10 mouse cellular contexts compared by ENCODE assay signal in genomic region chr4:136631237-136631994, GRCm38 (mm10). TPM values are rescaled to one million over a fixed set of nuclear protein-coding genes. Genes with fewer than 3 reads are reported as not detected.
A peak's percentile ranks its signal among the peaks of the same experiment; 100 is the strongest.
DNase-seq lines count a peak whose midpoint lies in the region; ATAC-seq and TF ChIP-seq lines count a peak whose summit lies in the region.
"Had no signal": no experiment of that assay in that cellular context is flagged by ENCODE, and none has a peak within 500 bp of the region (broad histone marks: within the 10 kb centered on the region; RNA-seq: fewer than 3 reads in every experiment).

No protein-coding gene starts in this region.

- H3K9me3 ChIP-seq in intestine, embryonic 16.5 days (ENCODE audit: control insufficient read depth, low read length), result no peaks in the 10 kb centered on the region
- no peaks in the 10 kb centered on the region for H3K9me3 ChIP-seq in intestine, postnatal 0 days (ENCODE audit: control insufficient read depth)
- H3K9me3 ChIP-seq in midbrain, postnatal 0 days (ENCODE audit: low read length), result no peaks in the 10 kb centered on the region
- H3K9me3 ChIP-seq in midbrain, embryonic 16.5 days (replicated peaks; ENCODE audit: control insufficient read depth, low read length, poor library complexity, severe bottlenecking), result no peaks in the 10 kb centered on the region
- H3K9me3 ChIP-seq in forebrain, embryonic 15.5 days, result no peaks in the 10 kb centered on the region
- no peaks in the 10 kb centered on the region for H3K9me3 ChIP-seq in hindbrain, embryonic 14.5 days (ENCODE audit: control insufficient read depth, low read length)

- no peaks in the 10 kb centered on the region for H3K36me3 ChIP-seq in intestine, embryonic 16.5 days (ENCODE audit: control insufficient read depth, insufficient read depth, low read length)
- H3K36me3 ChIP-seq in intestine, postnatal 0 days (ENCODE audit: control insufficient read depth, insufficient read depth), result no peaks in the 10 kb centered on the region
- H3K36me3 ChIP-seq in midbrain, postnatal 0 days (ENCODE audit: insufficient read depth, low read length), result no peaks in the 10 kb centered on the region
- H3K36me3 ChIP-seq in midbrain, embryonic 16.5 days (ENCODE audit: control insufficient read depth, insufficient read depth, low read length), result no peaks in the 10 kb centered on the region
- no peaks in the 10 kb centered on the region for H3K36me3 ChIP-seq in forebrain, embryonic 15.5 days
- no peaks in the 10 kb centered on the region for H3K36me3 ChIP-seq in hindbrain, embryonic 14.5 days (replicated peaks; ENCODE audit: control insufficient read depth, insufficient read depth)

- WGBS in intestine, embryonic 16.5 days, result 81% methylated on average over 11 of the region's 11 CpGs
- WGBS in intestine, postnatal 0 days, result 81% methylated on average over 11 of the region's 11 CpGs
- WGBS in midbrain, postnatal 0 days, result 74% methylated on average over 11 of the region's 11 CpGs
- WGBS in midbrain, embryonic 16.5 days, result 72% methylated on average over 11 of the region's 11 CpGs
- 77% methylated on average over 11 of the region's 11 CpGs for WGBS in forebrain, embryonic 15.5 days
- 82% methylated on average over 11 of the region's 11 CpGs for WGBS in hindbrain, embryonic 14.5 days

- 0 out of 2 replicates have a peak, but pooled peaks cover 3% of the 10 kb centered on the region for H3K4me1 ChIP-seq in intestine, embryonic 16.5 days (ENCODE audit: control insufficient read depth, insufficient read depth, low read length)
- H3K4me1 ChIP-seq in intestine, postnatal 0 days (replicated peaks; ENCODE audit: control insufficient read depth, insufficient read depth, low read length), result no peaks in the 10 kb centered on the region
- no peaks in the 10 kb centered on the region for H3K4me1 ChIP-seq in midbrain, postnatal 0 days (ENCODE audit: insufficient read depth, low read length)
- no peaks in the 10 kb centered on the region for H3K4me1 ChIP-seq in midbrain, embryonic 16.5 days (ENCODE audit: control insufficient read depth, insufficient read depth, low read length)
- H3K4me1 ChIP-seq in forebrain, embryonic 15.5 days, result peaks cover 8% of the 10 kb centered on the region; the same call in 1 of the 2 replicates
- no peaks in the 10 kb centered on the region for H3K4me1 ChIP-seq in hindbrain, embryonic 14.5 days (replicated peaks; ENCODE audit: control insufficient read depth, insufficient read depth, low read length)

- H3K27me3 ChIP-seq in intestine, embryonic 16.5 days (replicated peaks; ENCODE audit: control insufficient read depth, insufficient read depth, low read length), result peaks cover 1% of the 10 kb centered on the region
- peaks cover 6% of the 10 kb centered on the region; the same call in 1 of the 2 replicates for H3K27me3 ChIP-seq in intestine, postnatal 0 days (replicated peaks; ENCODE audit: control insufficient read depth, insufficient read depth, low read length)
- H3K27me3 ChIP-seq in midbrain, postnatal 0 days (ENCODE audit: insufficient read depth, low read length), result no peaks in the 10 kb centered on the region
- no peaks in the 10 kb centered on the region for H3K27me3 ChIP-seq in midbrain, embryonic 16.5 days (ENCODE audit: control insufficient read depth, insufficient read depth, low read depth, low read length)
- peaks cover 6% of the 10 kb centered on the region; the same call in 1 of the 2 replicates for H3K27me3 ChIP-seq in forebrain, embryonic 15.5 days
- peaks cover 5% of the 10 kb centered on the region; the same call in 1 of the 2 replicates for H3K27me3 ChIP-seq in hindbrain, embryonic 14.5 days (ENCODE audit: control insufficient read depth, insufficient read depth, low read length)

- no peak overlapping the region for H3K9ac ChIP-seq in intestine, embryonic 16.5 days (ENCODE audit: low read depth, low read length)
- H3K9ac ChIP-seq in intestine, postnatal 0 days (ENCODE audit: low read depth, low read length), result no peak overlapping the region
- no peak overlapping the region for H3K9ac ChIP-seq in midbrain, postnatal 0 days (replicated peaks; ENCODE audit: low read length, poor library complexity, severe bottlenecking)
- no peak overlapping the region for H3K9ac ChIP-seq in midbrain, embryonic 16.5 days (ENCODE audit: low read depth, low read length)
- no peak overlapping the region for H3K9ac ChIP-seq in forebrain, embryonic 15.5 days (replicated peaks)
- no peak overlapping the region for H3K9ac ChIP-seq in hindbrain, embryonic 14.5 days

- no peak overlapping the region for H3K4me2 ChIP-seq in intestine, embryonic 16.5 days (ENCODE audit: low read depth, low read length)
- H3K4me2 ChIP-seq in intestine, postnatal 0 days (replicated peaks; ENCODE audit: low read depth), result no peak overlapping the region
- H3K4me2 ChIP-seq in midbrain, postnatal 0 days (ENCODE audit: low read depth, low read length, poor library complexity, severe bottlenecking), result no peak overlapping the region
- H3K4me2 ChIP-seq in midbrain, embryonic 16.5 days (ENCODE audit: low read length), result no peak overlapping the region
- no peak overlapping the region for H3K4me2 ChIP-seq in forebrain, embryonic 15.5 days (replicated peaks)
- H3K4me2 ChIP-seq in hindbrain, embryonic 14.5 days (replicated peaks), result no peak overlapping the region

- no peak overlapping the region for H3K4me3 ChIP-seq in intestine, embryonic 16.5 days (ENCODE audit: low read length)
- H3K4me3 ChIP-seq in intestine, postnatal 0 days (ENCODE audit: low read depth, low read length), result no peak overlapping the region
- H3K4me3 ChIP-seq in midbrain, postnatal 0 days (ENCODE audit: low read depth, low read length), result no peak overlapping the region
- H3K4me3 ChIP-seq in midbrain, embryonic 16.5 days (ENCODE audit: low read depth, low read length), result no peak overlapping the region
- no peak overlapping the region for H3K4me3 ChIP-seq in forebrain, embryonic 15.5 days
- H3K4me3 ChIP-seq in hindbrain, embryonic 14.5 days (replicated peaks; ENCODE audit: low read length), result no peak overlapping the region

- H3K27ac ChIP-seq in intestine, embryonic 16.5 days (ENCODE audit: low read length), result no peak overlapping the region
- no peak overlapping the region for H3K27ac ChIP-seq in intestine, postnatal 0 days (ENCODE audit: low read depth, low read length)
- H3K27ac ChIP-seq in midbrain, postnatal 0 days (ENCODE audit: low read depth, low read length), result no peak overlapping the region
- H3K27ac ChIP-seq in midbrain, embryonic 16.5 days (ENCODE audit: low read length), result no peak overlapping the region
- H3K27ac ChIP-seq in forebrain, embryonic 15.5 days (replicated peaks), result no peak overlapping the region
- no peak overlapping the region for H3K27ac ChIP-seq in hindbrain, embryonic 14.5 days
- H3K27ac ChIP-seq: macrophage had no signal

- DNase-seq in midbrain, postnatal 0 days (ENCODE audit: low spot score), result peak; percentile 59
- peak; percentile 37 to 58 for DNase-seq in kidney, postnatal 4 days
- DNase-seq in hindbrain, embryonic 14.5 days (ENCODE audit: low spot score), result no peak

- no peak for TF ChIP-seq CTCF in intestine, postnatal 0 days (IDR thresholded peaks at IDR 0.05; ENCODE audit: low read depth)
- TF ChIP-seq CTCF in midbrain, postnatal 0 days (IDR thresholded peaks at IDR 0.05), result no peak

- ATAC-seq in intestine, embryonic 16.5 days, result 0 out of 2 replicates have a peak, but pooled peaks have one; percentile 42
- no peak for ATAC-seq in intestine, postnatal 0 days
- ATAC-seq in midbrain, postnatal 0 days (ENCODE audit: low FRiP score), result no peak; the same call in 1 of the 2 replicates
- ATAC-seq in midbrain, embryonic 16.5 days, result no peak; the same call in 1 of the 2 replicates
- peak; percentile 43; the same call in 1 of the 2 replicates for ATAC-seq in forebrain, embryonic 15.5 days (replicated peaks)
- no peak for ATAC-seq in activated CD4-positive, CD25-positive, alpha-beta regulatory T cell, adult 4 months
- ATAC-seq in hindbrain, embryonic 14.5 days (ENCODE audit: low FRiP score), result no peak

RNA-seq across cellular contexts. Expression of gene Lactbl1, which starts 9.0 kb away (rescaled TPM):
- not detected in 2 replicates for polyA plus RNA-seq in intestine, embryonic 16.5 days (2015; fragmentation: Nextera tagmentation; extraction: Ambion mirVana)
- polyA plus RNA-seq in intestine, postnatal 0 days (2015; fragmentation: Nextera tagmentation; extraction: Ambion mirVana), result not detected in 2 replicates
- 0.93 TPM in 1 of 2 replicates, not detected in the other for total RNA-seq in midbrain, postnatal 0 days (2014; rRNA removed)
- polyA plus RNA-seq in midbrain, postnatal 0 days (2015; fragmentation: Nextera tagmentation; extraction: Ambion mirVana), result 0.09 TPM in 1 of 2 replicates, not detected in the other
- 0.06 and 0.08 TPM in 2 replicates for polyA plus RNA-seq in midbrain, embryonic 16.5 days (2015; fragmentation: Nextera tagmentation; extraction: Ambion mirVana)
- 0.05 TPM in 1 of 2 replicates, not detected in the other for polyA plus RNA-seq in forebrain, embryonic 15.5 days (2015; fragmentation: Nextera tagmentation; extraction: Ambion mirVana)
- not detected for polyA plus RNA-seq in activated CD4-positive, CD25-positive, alpha-beta regulatory T cell, adult 4 months (2017; shearing (Covaris generic))
- polyA plus RNA-seq in hindbrain, embryonic 14.5 days (2014; fragmentation: Nextera tagmentation; extraction: Ambion mirVana), result 0.07 and 0.12 TPM in 2 replicates
- polyA plus RNA-seq: large intestine, adult 2 months; macrophage had no signal

RNA-seq across cellular contexts. Expression of gene Tex46, which starts 21.2 kb away (rescaled TPM):
- not detected in 2 replicates for polyA plus RNA-seq in intestine, embryonic 16.5 days (2015; fragmentation: Nextera tagmentation; extraction: Ambion mirVana)
- polyA plus RNA-seq in intestine, postnatal 0 days (2015; fragmentation: Nextera tagmentation; extraction: Ambion mirVana), result not detected in 2 replicates
- not detected in 2 replicates for total RNA-seq in midbrain, postnatal 0 days (2014; rRNA removed)
- polyA plus RNA-seq in midbrain, postnatal 0 days (2015; fragmentation: Nextera tagmentation; extraction: Ambion mirVana), result not detected in 2 replicates
- not detected in 2 replicates for polyA plus RNA-seq in midbrain, embryonic 16.5 days (2015; fragmentation: Nextera tagmentation; extraction: Ambion mirVana)
- polyA plus RNA-seq in forebrain, embryonic 15.5 days (2015; fragmentation: Nextera tagmentation; extraction: Ambion mirVana), result not detected in 2 replicates
- polyA plus RNA-seq in activated CD4-positive, CD25-positive, alpha-beta regulatory T cell, adult 4 months (2017; shearing (Covaris generic)), result not detected
- not detected in 2 replicates for polyA plus RNA-seq in hindbrain, embryonic 14.5 days (2014; fragmentation: Nextera tagmentation; extraction: Ambion mirVana)
- polyA plus RNA-seq: large intestine, adult 2 months; macrophage had no signal

RNA-seq across cellular contexts. Expression of gene Kdm1a, which starts 28.9 kb away (rescaled TPM):
- polyA plus RNA-seq in intestine, embryonic 16.5 days (2015; fragmentation: Nextera tagmentation; extraction: Ambion mirVana), result 14.0 and 14.3 TPM in 2 replicates
- 16.4 and 16.5 TPM in 2 replicates for polyA plus RNA-seq in intestine, postnatal 0 days (2015; fragmentation: Nextera tagmentation; extraction: Ambion mirVana)
- 147 and 183 TPM in 2 replicates for total RNA-seq in midbrain, postnatal 0 days (2014; rRNA removed)
- polyA plus RNA-seq in midbrain, postnatal 0 days (2015; fragmentation: Nextera tagmentation; extraction: Ambion mirVana), result 40.7 and 47.7 TPM in 2 replicates
- 59.4 and 61.4 TPM in 2 replicates for polyA plus RNA-seq in midbrain, embryonic 16.5 days (2015; fragmentation: Nextera tagmentation; extraction: Ambion mirVana)
- polyA plus RNA-seq in forebrain, embryonic 15.5 days (2015; fragmentation: Nextera tagmentation; extraction: Ambion mirVana), result 94.3 and 108 TPM in 2 replicates
- 10 to 100 TPM; 17.1 to 19.4 TPM for polyA plus RNA-seq in activated CD4-positive, CD25-positive, alpha-beta regulatory T cell, adult 4 months (2017; shearing (Covaris generic))
- polyA plus RNA-seq in hindbrain, embryonic 14.5 days (2014; fragmentation: Nextera tagmentation; extraction: Ambion mirVana), result 93.8 and 94.1 TPM in 2 replicates

Comparison
In these comparisons a context has a peak if more than half of its experiments do, and no peak if none do; other contexts are left out.
1. ATAC-seq: peak in intestine, embryonic 16.5 days (single experiment) and forebrain, embryonic 15.5 days (single experiment); none in intestine, postnatal 0 days (single experiment), midbrain, postnatal 0 days (single experiment), midbrain, embryonic 16.5 days (single experiment), activated CD4-positive, CD25-positive, alpha-beta regulatory T cell, adult 4 months (single experiment) and hindbrain, embryonic 14.5 days (single experiment).